Mouse (Mus musculus) ES-Bruce4 (cell line): ENCODE results near the gene Fgg. TPM values are rescaled to one million over a fixed set of nuclear protein-coding genes. Genes with fewer than 3 reads are reported as not detected.

Experiments used
- H3K27ac ChIP-seq: 2 replicates; pipeline ENCODE4 v1.5.1; 2012; ENCODE audit warnings: low read length, inconsistent platforms; ENCODE audit not compliant: insufficient read depth
- H3K27me3 ChIP-seq: 2 replicates; pipeline ENCODE4 v1.6.1; 2012; ENCODE audit warnings: mild to moderate bottlenecking, low read length, inconsistent platforms; ENCODE audit not compliant: control insufficient read depth, poor library complexity, insufficient read depth, severe bottlenecking
- H3K36me3 ChIP-seq: 2 replicates; pipeline ENCODE4 v1.6.1; 2012; ENCODE audit warnings: inconsistent platforms, mild to moderate bottlenecking, low read length, moderate library complexity; ENCODE audit not compliant: control insufficient read depth, poor library complexity, insufficient read depth, severe bottlenecking
- H3K4me1 ChIP-seq: one replicate; pipeline ENCODE4 v1.8.1; 2011; ENCODE audit warnings: low read length; ENCODE audit not compliant: control insufficient read depth, insufficient read depth
- H3K4me3 ChIP-seq: 2 replicates; pipeline ENCODE4 v1.5.1; 2011; ENCODE audit warnings: low read depth, mild to moderate bottlenecking, low read length
- H3K9ac ChIP-seq: 2 replicates; pipeline ENCODE4 v1.6.1; 2012; ENCODE audit warnings: low read depth, mild to moderate bottlenecking, inconsistent platforms; ENCODE audit not compliant: poor library complexity, severe bottlenecking
- H3K9me3 ChIP-seq: replicated peaks from 2 replicates; pipeline ENCODE4 v1.6.1; 2012; ENCODE audit warnings: mild to moderate bottlenecking, low read length, inconsistent platforms; ENCODE audit not compliant: control insufficient read depth, poor library complexity, insufficient read depth, severe bottlenecking
- CTCF ChIP-seq: IDR thresholded peaks from one replicate; pipeline ENCODE4 v1.8.1; 2011; ENCODE audit warnings: low read depth, low read length
- EP300 ChIP-seq: IDR thresholded peaks from 2 replicates; pipeline ENCODE4 v1.6.1; 2011; ENCODE audit warnings: low read depth, low read length; ENCODE audit not compliant: insufficient read depth
- POLR2A ChIP-seq: IDR thresholded peaks from one replicate; pipeline ENCODE4 v1.8.1; 2011; ENCODE audit warnings: low read length; ENCODE audit not compliant: insufficient read depth
- polyA plus RNA-seq: library from polyadenylated mRNA; stranded (reverse); fragments of >200 nt; gene quantifications from 2 replicates; pipeline ENCODE4 v1.2.4, GENCODE M21; 2011; ENCODE audit warnings: low read depth; ENCODE audit not compliant: missing spikeins, insufficient read depth, insufficient read length

Fgg gene
- polyA plus RNA-seq, 1 experiment = 0.94 TPM

DNA sequence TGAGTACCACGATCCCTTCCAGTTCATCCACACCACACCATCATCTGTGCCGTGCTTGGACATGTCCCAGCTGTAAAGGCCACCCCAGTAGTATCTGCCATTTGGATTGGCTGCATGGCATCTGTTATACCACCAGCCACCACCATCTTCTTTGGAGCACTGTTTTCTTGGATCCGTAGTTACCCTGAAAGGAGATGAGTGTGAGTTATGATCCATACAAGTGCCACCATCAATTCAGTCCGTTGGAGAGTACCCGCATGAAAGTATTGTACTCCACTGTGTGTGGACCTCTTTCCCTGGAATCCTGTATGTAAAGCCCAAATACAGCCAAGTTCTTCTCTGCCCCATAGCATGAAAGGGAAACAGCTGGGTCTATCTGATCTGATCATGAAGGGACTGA lies 34.9 kb downstream of the Fgg start:
- H3K36me3 ChIP-seq = no peaks in the 10 kb centered on the region
- no peak overlapping the region for H3K4me3 ChIP-seq
- H3K27ac ChIP-seq = no peak overlapping the region
- H3K9me3 ChIP-seq = no peaks in the 10 kb centered on the region
- TF ChIP-seq CTCF (no peak), EP300 (no peak), POLR2A (no peak)
- no peaks in the 10 kb centered on the region for H3K4me1 ChIP-seq
- H3K9ac ChIP-seq = no peak overlapping the region
- no peaks in the 10 kb centered on the region for H3K27me3 ChIP-seq

DNA sequence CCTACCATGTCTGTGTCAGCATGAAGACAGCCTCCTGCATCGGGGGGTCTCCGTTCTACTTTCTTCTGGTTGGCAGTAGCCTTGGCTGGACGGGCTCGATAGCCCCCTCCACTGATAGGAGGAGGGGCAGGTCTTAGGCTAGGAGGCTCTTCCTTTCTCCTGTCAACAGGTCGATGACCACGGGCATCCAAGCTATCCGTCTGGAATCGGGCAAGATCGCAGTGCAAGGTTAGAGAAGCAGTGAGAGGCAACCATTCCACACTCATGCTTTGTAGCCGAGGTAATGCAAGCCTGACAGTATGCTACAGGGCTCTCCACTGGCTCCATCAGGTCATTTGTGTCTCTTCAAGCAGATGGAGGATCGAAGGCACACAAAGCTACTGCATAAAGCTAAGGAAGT lies 39.1 kb downstream of the Fgg start:
- no peaks in the 10 kb centered on the region for H3K9me3 ChIP-seq
- H3K27ac ChIP-seq = no peak overlapping the region
- TF ChIP-seq EP300 = no peak

DNA sequence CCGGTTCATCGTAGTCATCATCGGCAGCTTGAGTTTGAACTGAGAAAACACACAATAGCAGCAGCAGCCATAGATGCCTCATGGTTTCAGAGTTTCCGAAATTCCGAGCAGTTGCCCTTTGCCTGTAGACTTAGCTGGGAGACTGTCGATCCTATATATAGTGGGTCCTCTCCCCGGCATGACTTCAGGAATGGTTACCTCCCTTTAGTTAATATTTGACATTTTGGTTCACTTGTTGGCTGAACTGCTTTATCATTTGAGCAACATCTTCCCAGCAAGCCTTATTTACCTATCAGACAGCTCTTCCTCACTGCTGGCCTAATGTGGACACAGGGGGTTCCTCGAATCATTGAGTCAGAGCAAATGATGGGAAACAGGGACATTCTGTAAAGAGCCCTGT lies 42.2 kb downstream of the Fgg start, which contains the start of gene Fgb:
Gene Fgb, minus strand, starts transcription at position 184 of the 400 bp plus-strand sequence.
- Histone ChIP-seq H3K27me3 (no peaks in the 10 kb centered on the region), H3K4me1 (no peaks in the 10 kb centered on the region), H3K36me3 (no peaks in the 10 kb centered on the region), H3K9ac (no peak within 1 kb of the TSS), H3K9me3 (no peaks in the 10 kb centered on the region), H3K27ac (no peak within 1 kb of the TSS), H3K4me3 (no peak within 1 kb of the TSS)
- no peak for TF ChIP-seq EP300
- TF ChIP-seq POLR2A = no peak
- TF ChIP-seq CTCF = no peak

More for the DNA sequence above, 39.1 kb downstream of the Fgg start:
- no peaks in the 10 kb centered on the region for H3K36me3 ChIP-seq
- no peak overlapping the region for H3K9ac ChIP-seq
- H3K4me3 ChIP-seq = no peak overlapping the region
- no peaks in the 10 kb centered on the region for H3K4me1 ChIP-seq
- no peaks in the 10 kb centered on the region for H3K27me3 ChIP-seq

DNA sequence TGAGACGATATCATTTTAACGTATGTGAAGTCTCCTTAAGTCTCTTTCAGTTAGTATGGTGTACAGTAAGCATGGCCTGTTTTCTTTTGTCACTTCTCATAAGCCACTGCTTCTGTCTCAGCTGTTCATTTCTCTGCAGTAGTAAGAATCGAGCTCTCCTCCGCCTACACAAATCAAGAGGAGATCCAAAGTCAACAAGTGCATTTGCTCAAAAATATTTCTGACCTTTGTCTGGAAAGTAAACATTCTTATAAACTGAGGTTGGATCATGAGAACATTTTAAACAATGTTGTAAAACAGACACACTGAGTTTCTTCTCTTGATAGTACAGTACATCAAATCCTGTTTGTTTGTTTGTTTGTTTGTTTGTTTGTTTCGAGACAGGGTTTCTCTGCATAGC lies 43.1 kb downstream of the Fgg start:
- Histone ChIP-seq H3K27me3 (no peaks in the 10 kb centered on the region), H3K36me3 (no peaks in the 10 kb centered on the region), H3K4me1 (no peaks in the 10 kb centered on the region), H3K4me3 (no peak overlapping the region), H3K9me3 (no peaks in the 10 kb centered on the region), H3K9ac (no peak overlapping the region), H3K27ac (no peak overlapping the region)
- no peak for TF ChIP-seq POLR2A
- TF ChIP-seq CTCF = no peak
- no peak for TF ChIP-seq EP300

DNA sequence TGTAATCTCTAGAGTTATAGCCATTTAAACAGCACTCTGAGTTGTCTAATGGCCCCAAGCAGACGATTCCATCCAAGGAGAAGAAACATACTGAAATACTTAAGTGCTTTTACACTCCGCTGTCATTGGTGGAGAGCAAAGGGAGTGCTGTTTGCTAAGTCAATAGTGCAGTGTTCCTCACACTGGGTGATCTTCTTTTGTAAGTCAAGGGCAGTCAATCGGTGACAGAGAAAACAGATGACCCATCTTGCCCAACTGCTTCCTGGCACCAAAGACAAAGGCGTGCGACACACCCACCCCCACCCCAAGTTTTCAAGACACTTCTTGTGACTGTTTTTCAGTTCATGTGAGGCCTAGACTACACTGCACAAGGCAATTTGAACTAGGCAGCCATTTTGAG lies 44.6 kb downstream of the Fgg start:
- no peak overlapping the region for H3K4me3 ChIP-seq
- no peak for TF ChIP-seq EP300
- H3K9ac ChIP-seq = no peak overlapping the region
- no peaks in the 10 kb centered on the region for H3K4me1 ChIP-seq
- no peaks in the 10 kb centered on the region for H3K27me3 ChIP-seq
- no peaks in the 10 kb centered on the region for H3K36me3 ChIP-seq
- H3K27ac ChIP-seq = no peak overlapping the region
- no peaks in the 10 kb centered on the region for H3K9me3 ChIP-seq

DNA sequence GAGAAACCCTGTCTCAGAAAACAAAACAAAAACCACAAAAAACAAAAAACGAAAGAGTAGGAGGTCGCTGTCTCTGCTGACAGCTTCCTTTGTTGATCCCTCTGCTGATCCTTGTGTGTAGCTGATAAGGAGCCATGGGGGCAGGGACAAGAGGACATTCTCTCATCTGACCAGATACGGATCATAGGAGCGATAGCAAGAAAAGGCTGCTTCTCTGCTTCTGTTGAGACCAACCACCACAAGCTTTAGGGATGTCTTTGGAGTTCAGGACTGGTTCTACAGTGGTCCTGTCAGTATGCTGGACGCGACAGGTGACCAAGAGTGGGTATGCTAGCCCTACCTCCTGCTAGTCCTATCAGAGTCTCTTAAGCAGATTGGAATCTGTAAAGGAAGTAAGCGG lies 45.6 kb downstream of the Fgg start:
- Histone ChIP-seq H3K4me1 (no peaks in the 10 kb centered on the region), H3K4me3 (no peak overlapping the region), H3K36me3 (no peaks in the 10 kb centered on the region), H3K27me3 (no peaks in the 10 kb centered on the region), H3K9ac (no peak overlapping the region), H3K9me3 (no peaks in the 10 kb centered on the region), H3K27ac (no peak overlapping the region)
- TF ChIP-seq CTCF (no peak), EP300 (no peak), POLR2A (no peak)

DNA sequence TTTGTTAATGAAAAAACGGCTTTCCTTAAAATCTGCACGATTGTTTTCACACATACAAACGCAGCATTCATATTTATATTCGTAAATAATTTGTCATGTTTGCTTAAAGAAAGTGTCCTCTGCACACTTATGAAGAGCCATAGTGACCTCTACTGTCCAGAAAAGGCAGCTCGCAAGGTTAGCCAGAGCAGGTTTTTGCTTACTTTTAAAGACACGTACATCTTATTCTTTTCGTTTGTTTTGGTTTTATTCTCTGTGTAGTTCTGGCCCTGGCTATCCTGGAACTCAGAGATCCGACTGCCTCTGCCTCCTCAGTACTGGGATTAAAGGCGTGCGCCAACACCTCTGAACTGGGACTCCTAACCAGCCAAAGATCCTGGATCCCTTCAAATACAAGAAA lies 46.2 kb downstream of the Fgg start:
- Histone ChIP-seq H3K4me1 (no peaks in the 10 kb centered on the region), H3K4me3 (no peak overlapping the region), H3K27ac (no peak overlapping the region), H3K9ac (no peak overlapping the region), H3K27me3 (no peaks in the 10 kb centered on the region), H3K9me3 (no peaks in the 10 kb centered on the region), H3K36me3 (peaks cover 5% of the 10 kb centered on the region)
- no peak for TF ChIP-seq CTCF
- TF ChIP-seq EP300 = no peak
